Mouse (Mus musculus): ENCODE data around the gene Klk1b3. TPM values are rescaled to one million over a fixed set of nuclear protein-coding genes. Genes with fewer than 3 reads are reported as not detected.
A peak's percentile ranks its signal among the peaks of the same experiment; 100 is the strongest.
"Not testable (repeated sequence)": the region's sequence is repeated elsewhere in the genome, so short reads cannot be mapped to it uniquely, and the experiment has no call there.

The Klk1b3 gene
- polyA plus RNA-seq, 1 experiment from 2014 or later = not detected

DNA sequence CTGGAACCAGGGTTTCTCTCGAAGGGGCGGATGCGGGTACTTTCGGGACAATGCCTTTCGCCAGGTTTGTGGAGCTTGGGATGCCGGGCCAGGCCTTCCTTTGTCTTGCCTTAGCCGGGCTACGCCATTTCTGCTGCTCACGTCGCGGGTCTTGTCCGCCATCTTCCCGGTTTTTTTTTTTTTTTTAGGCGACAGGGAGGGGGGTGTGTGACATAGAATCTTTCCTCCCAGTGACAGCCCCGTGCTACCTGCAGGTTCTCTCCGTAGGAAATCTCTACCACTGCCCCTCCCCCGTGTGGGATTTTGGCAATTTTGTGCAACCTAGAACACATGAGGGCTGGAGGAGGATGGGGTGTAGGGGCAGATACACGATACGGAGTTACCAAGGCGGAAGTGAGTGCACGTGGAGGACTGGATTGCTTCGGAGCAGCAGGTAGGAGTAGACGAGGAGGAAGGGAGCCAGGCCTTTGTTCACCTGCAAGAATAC lies 49.0 kb downstream of the Klk1b3 start:
- Histone ChIP-seq H3K9ac (ENCODE audit: low read length) (peak overlapping the region; percentile 98), H3K27ac (ENCODE audit: low read depth) (peak overlapping the region; percentile 93), H3K9me3 (ENCODE audit: control insufficient read depth, low read length) (no peaks in the 10 kb centered on the region), H3K4me3 (ENCODE audit: low read depth, low read length) (peak overlapping the region; percentile 92), H3K27me3 (replicated peaks; ENCODE audit: control insufficient read depth, insufficient read depth, low read length) (no peaks in the 10 kb centered on the region), H3K4me1 (replicated peaks; ENCODE audit: control insufficient read depth, insufficient read depth, low read length) (peaks cover 18% of the 10 kb centered on the region), H3K4me2 (ENCODE audit: low read length) (peak overlapping the region; percentile 88), H3K36me3 (ENCODE audit: control insufficient read depth, insufficient read depth, low read length) (peaks cover 38% of the 10 kb centered on the region)
- 0% methylated on average over 23 of the region's 23 CpGs for WGBS
- peak; percentile 28 for ATAC-seq (replicated peaks; ENCODE audit: low FRiP score, low TSS enrichment, low read depth)
- DNase-seq (ENCODE audit: low spot score) = peak; percentile 88

DNA sequence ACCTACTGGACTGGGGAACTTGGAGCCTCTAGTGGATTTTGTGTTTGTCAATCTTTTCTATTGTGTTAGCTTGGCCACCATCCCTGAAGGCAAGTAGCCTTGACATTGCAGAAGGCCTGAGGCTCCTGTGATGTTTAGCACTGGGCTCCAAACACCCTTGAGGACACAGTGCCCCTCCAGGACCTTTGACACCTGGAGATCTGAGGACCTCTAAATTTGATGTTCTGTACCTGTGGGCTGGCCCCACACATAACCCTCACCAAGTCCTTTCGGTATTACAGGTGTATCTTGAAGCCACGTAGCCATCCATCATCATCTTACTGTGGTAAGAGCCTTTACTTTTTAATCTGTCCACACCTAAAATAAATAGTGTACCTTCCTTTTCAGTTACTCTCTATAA lies 50.0 kb downstream of the Klk1b3 start:
- no peaks in the 10 kb centered on the region for H3K27me3 ChIP-seq (replicated peaks; ENCODE audit: control insufficient read depth, insufficient read depth, low read length)
- H3K36me3 ChIP-seq (ENCODE audit: control insufficient read depth, insufficient read depth, low read length) = peaks cover 48% of the 10 kb centered on the region
- ATAC-seq (replicated peaks; ENCODE audit: low FRiP score, low TSS enrichment, low read depth) = no peak
- no peak for DNase-seq (ENCODE audit: low spot score)
- H3K4me2 ChIP-seq (ENCODE audit: low read length) = peak overlapping the region; percentile 88
- H3K27ac ChIP-seq (ENCODE audit: low read depth) = no peak overlapping the region
- WGBS = 88% methylated on average over 2 of the region's 2 CpGs
- peak overlapping the region; percentile 98 for H3K9ac ChIP-seq (ENCODE audit: low read length)
- peaks cover 18% of the 10 kb centered on the region for H3K4me1 ChIP-seq (replicated peaks; ENCODE audit: control insufficient read depth, insufficient read depth, low read length)
- H3K9me3 ChIP-seq (ENCODE audit: control insufficient read depth, low read length) = no peaks in the 10 kb centered on the region
- peak overlapping the region; percentile 92 for H3K4me3 ChIP-seq (ENCODE audit: low read depth, low read length)

DNA sequence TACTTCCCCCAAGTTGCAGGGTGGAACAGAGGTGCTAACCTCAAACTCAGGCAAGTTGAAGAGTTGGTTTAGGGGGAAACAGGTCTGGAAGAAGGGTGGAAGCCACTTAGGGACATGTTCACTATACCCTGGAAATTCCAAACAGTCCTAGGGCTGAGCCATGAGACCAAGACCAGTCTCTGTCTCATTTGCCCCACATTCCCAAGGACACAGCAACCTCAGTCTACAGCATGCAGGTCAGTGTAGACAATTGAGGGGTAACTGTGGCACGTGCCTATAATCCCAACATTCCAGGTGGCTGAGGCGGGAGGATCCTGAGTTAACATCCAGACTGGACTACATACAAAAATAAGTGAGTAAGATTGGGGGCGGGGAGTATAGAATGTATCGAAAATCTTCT lies 51.3 kb downstream of the Klk1b3 start:
- Histone ChIP-seq H3K27ac (ENCODE audit: low read depth) (no peak overlapping the region), H3K36me3 (ENCODE audit: control insufficient read depth, insufficient read depth, low read length) (peaks cover 58% of the 10 kb centered on the region), H3K4me1 (replicated peaks; ENCODE audit: control insufficient read depth, insufficient read depth, low read length) (peaks cover 18% of the 10 kb centered on the region), H3K4me2 (ENCODE audit: low read length) (no peak overlapping the region), H3K9ac (ENCODE audit: low read length) (no peak overlapping the region), H3K27me3 (replicated peaks; ENCODE audit: control insufficient read depth, insufficient read depth, low read length) (no peaks in the 10 kb centered on the region), H3K9me3 (ENCODE audit: control insufficient read depth, low read length) (no peaks in the 10 kb centered on the region), H3K4me3 (ENCODE audit: low read depth, low read length) (no peak overlapping the region)
- ATAC-seq (replicated peaks; ENCODE audit: low FRiP score, low TSS enrichment, low read depth) (no peak), DNase-seq (ENCODE audit: low spot score) (no peak)
- 91% methylated on average over 4 of the region's 4 CpGs for WGBS

DNA sequence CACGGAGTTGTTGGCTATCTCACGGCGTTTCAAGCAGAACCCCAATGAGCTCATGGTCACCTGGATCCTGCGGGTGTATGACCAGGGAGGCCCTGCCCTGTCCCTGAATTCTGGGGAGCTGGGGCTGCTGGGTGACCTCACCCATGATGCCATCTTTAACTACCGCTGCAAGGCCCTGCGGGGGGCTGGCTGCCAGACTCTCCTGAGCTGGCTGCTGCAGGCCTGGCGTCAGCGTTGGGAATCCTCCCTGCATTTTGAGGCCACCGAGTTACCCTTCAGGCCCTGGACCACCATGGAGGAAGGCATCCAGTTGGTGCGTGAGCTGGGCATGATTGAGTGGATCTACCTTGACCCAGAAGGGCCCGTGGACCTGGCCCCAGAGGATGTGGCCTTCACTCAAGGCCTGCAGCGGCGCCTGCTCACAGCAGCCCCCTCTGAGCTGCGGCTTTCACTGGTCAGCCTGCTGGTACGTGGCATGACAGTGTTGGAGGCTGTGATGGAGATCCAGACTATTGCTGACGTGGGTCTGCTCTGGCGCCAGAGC lies 52.8 kb downstream of the Klk1b3 start:
- H3K27ac ChIP-seq (ENCODE audit: low read depth); ATAC-seq (replicated peaks; ENCODE audit: low FRiP score, low TSS enrichment, low read depth); DNase-seq (ENCODE audit: low spot score); H3K9ac ChIP-seq (ENCODE audit: low read length); H3K4me3 ChIP-seq (ENCODE audit: low read depth, low read length); H3K9me3 ChIP-seq (ENCODE audit: control insufficient read depth, low read length); H3K4me2 ChIP-seq (ENCODE audit: low read length); H3K27me3 ChIP-seq (replicated peaks; ENCODE audit: control insufficient read depth, insufficient read depth, low read length): not testable (repeated sequence)
- H3K4me1 ChIP-seq (replicated peaks; ENCODE audit: control insufficient read depth, insufficient read depth, low read length) = peaks cover 13% of the 10 kb centered on the region
- peaks cover 61% of the 10 kb centered on the region for H3K36me3 ChIP-seq (ENCODE audit: control insufficient read depth, insufficient read depth, low read length)
- WGBS = 87% methylated on average over 17 of the region's 17 CpGs

Other genes with a start within 250 kb of the Klk1b3 start
- not detected in 2 replicates for gene Klk1b8, start 247.5 kb upstream of the Klk1b3 start, polyA plus RNA-seq (2014; fragmentation: Nextera tagmentation; extraction: Ambion mirVana)
- not detected in 2 replicates for gene Klk1b1, start 231.4 kb upstream of the Klk1b3 start, polyA plus RNA-seq (2014; fragmentation: Nextera tagmentation; extraction: Ambion mirVana)
- gene Klk1b9, start 222.1 kb upstream of the Klk1b3 start, polyA plus RNA-seq (2014; fragmentation: Nextera tagmentation; extraction: Ambion mirVana) = not detected in 2 replicates
- gene Klk1b11, start 202.3 kb upstream of the Klk1b3 start, polyA plus RNA-seq (2014; fragmentation: Nextera tagmentation; extraction: Ambion mirVana) = not detected in 2 replicates
- not detected in 2 replicates for gene Klk1b26, start 186.0 kb upstream of the Klk1b3 start, polyA plus RNA-seq (2014; fragmentation: Nextera tagmentation; extraction: Ambion mirVana)
- gene Klk1b27, start 145.9 kb upstream of the Klk1b3 start, polyA plus RNA-seq (2014; fragmentation: Nextera tagmentation; extraction: Ambion mirVana) = not detected in 2 replicates
- not detected in 2 replicates for gene Klk1b21, start 95.9 kb upstream of the Klk1b3 start, polyA plus RNA-seq (2014; fragmentation: Nextera tagmentation; extraction: Ambion mirVana)
- not detected in 2 replicates for gene Klk1b22, start 85.5 kb upstream of the Klk1b3 start, polyA plus RNA-seq (2014; fragmentation: Nextera tagmentation; extraction: Ambion mirVana)
- gene Klk1b16, start 61.4 kb upstream of the Klk1b3 start, polyA plus RNA-seq (2014; fragmentation: Nextera tagmentation; extraction: Ambion mirVana) = not detected in 2 replicates
- not detected in 2 replicates for gene Klk1b24, start 10.0 kb upstream of the Klk1b3 start, polyA plus RNA-seq (2014; fragmentation: Nextera tagmentation; extraction: Ambion mirVana)
- not detected in 2 replicates for gene Klk1b4, start 9.2 kb downstream of the Klk1b3 start, polyA plus RNA-seq (2014; fragmentation: Nextera tagmentation; extraction: Ambion mirVana)
- gene Klk1b5, start 17.8 kb downstream of the Klk1b3 start, polyA plus RNA-seq (2014; fragmentation: Nextera tagmentation; extraction: Ambion mirVana) = not detected in 2 replicates
- gene Klk1, start 27.2 kb downstream of the Klk1b3 start, polyA plus RNA-seq (2014; fragmentation: Nextera tagmentation; extraction: Ambion mirVana) = 0.39 and 1.8 TPM in 2 replicates
- gene Gm36864, start 38.0 kb downstream of the Klk1b3 start, polyA plus RNA-seq (2014; fragmentation: Nextera tagmentation; extraction: Ambion mirVana) = not detected in 2 replicates
- gene 1700028J19Rik, start 48.5 kb downstream of the Klk1b3 start, polyA plus RNA-seq (2014; fragmentation: Nextera tagmentation; extraction: Ambion mirVana) = 1.1 and 1.6 TPM in 2 replicates
- gene 2410002F23Rik, start 48.5 kb downstream of the Klk1b3 start, polyA plus RNA-seq (2014; fragmentation: Nextera tagmentation; extraction: Ambion mirVana) = 124 and 129 TPM in 2 replicates
- not detected in 2 replicates for gene Acp4, start 59.2 kb downstream of the Klk1b3 start, polyA plus RNA-seq (2014; fragmentation: Nextera tagmentation; extraction: Ambion mirVana)
- not detected in 2 replicates for gene Gm15517, start 63.3 kb downstream of the Klk1b3 start, polyA plus RNA-seq (2014; fragmentation: Nextera tagmentation; extraction: Ambion mirVana)
- gene Clec11a, start 108.7 kb downstream of the Klk1b3 start, polyA plus RNA-seq (2014; fragmentation: Nextera tagmentation; extraction: Ambion mirVana) = 5.4 and 6.3 TPM in 2 replicates
- 3.0 and 3.3 TPM in 2 replicates for gene Shank1, start 112.1 kb downstream of the Klk1b3 start, polyA plus RNA-seq (2014; fragmentation: Nextera tagmentation; extraction: Ambion mirVana)
- 1.6 and 1.7 TPM in 2 replicates for gene Syt3, start 185.9 kb downstream of the Klk1b3 start, polyA plus RNA-seq (2014; fragmentation: Nextera tagmentation; extraction: Ambion mirVana)
- gene 1700008O03Rik, start 187.6 kb downstream of the Klk1b3 start, polyA plus RNA-seq (2014; fragmentation: Nextera tagmentation; extraction: Ambion mirVana) = 1.5 and 1.6 TPM in 2 replicates
- 1.3 TPM in 2 replicates for gene Lrrc4b, start 230.8 kb downstream of the Klk1b3 start, polyA plus RNA-seq (2014; fragmentation: Nextera tagmentation; extraction: Ambion mirVana)